Mouse (Mus musculus): ENCODE results near the gene Gpr176.

GRCm38 (mm10) chr2:118307561-118307960, 65.7 kb downstream of the Gpr176 start:
- TF ChIP-seq CTCF (IDR thresholded peaks at IDR 0.05; ENCODE audit: low read depth, low read length) (no peak), TAL1 (conservative IDR thresholded peaks at IDR 0.05; ENCODE audit: low read depth, low read length) (no peak), GATA2 (IDR thresholded peaks at IDR 0.05; ENCODE audit: borderline replicate concordance, low read depth, low read length) (no peak)
